Comparison of ENCODE assay signal across 31 mouse cellular contexts in genomic region chr11:69864138-69864860, GRCm38 (mm10). TPM values are rescaled to one million over a fixed set of nuclear protein-coding genes. Genes with fewer than 3 reads are reported as not detected.
DNase-seq lines count a peak whose midpoint lies in the region; ATAC-seq lines count a peak whose summit lies in the region.
"Had no signal": no experiment of that assay in that cellular context is flagged by ENCODE, and none has a peak within 500 bp of the region (broad histone marks: within the 10 kb centered on the region; RNA-seq: fewer than 3 reads in every experiment).

No protein-coding gene starts in this region.

- no peak for DNase-seq in heart, adult 18-20 months
- no peak for DNase-seq in lung, postnatal 25 days (ENCODE audit: low spot score)
- DNase-seq in ovary, postnatal 36 days (ENCODE audit: low spot score), result no peak
- DNase-seq: adrenal gland, postnatal 25 days; cerebellum, adult 9-10 months; gastrocnemius, postnatal 36 days; kidney, adult 9 months; kidney, postnatal 14 days; layer of hippocampus, postnatal 36 days; lung, embryonic 14.5 days; lung, postnatal 36 days; right cerebral cortex, adult 18-20 months had no signal

- no peak overlapping the region for H3K9ac ChIP-seq in heart, embryonic 15.5 days
- peak overlapping the region; percentile 61 for H3K9ac ChIP-seq in liver, embryonic 12.5 days
- H3K9ac ChIP-seq: forebrain, embryonic 12.5 days; limb, embryonic 13.5 days; lung, embryonic 14.5 days had no signal

- H3K4me1 ChIP-seq in heart, embryonic 15.5 days (replicated peaks), result peaks cover 4% of the 10 kb centered on the region
- peaks cover 59% of the 10 kb centered on the region for H3K4me1 ChIP-seq in erythroblast, embryonic 14.5 days (ENCODE audit: control insufficient read depth)
- peaks cover 45% of the 10 kb centered on the region for H3K4me1 ChIP-seq in liver, embryonic 12.5 days
- H3K4me1 ChIP-seq: limb, embryonic 13.5 days had no signal

- no peak overlapping the region for H3K4me3 ChIP-seq in heart, embryonic 15.5 days
- peak overlapping the region; percentile 19 for H3K4me3 ChIP-seq in erythroblast, embryonic 14.5 days (replicated peaks)
- peak overlapping the region; percentile 2; the same call in 1 of the 2 replicates for H3K4me3 ChIP-seq in liver, embryonic 12.5 days
- H3K4me3 ChIP-seq: forebrain, embryonic 12.5 days; layer of hippocampus, adult 2 months; limb, embryonic 13.5 days had no signal

- no peaks in the 10 kb centered on the region for H3K9me3 ChIP-seq in heart, embryonic 15.5 days (replicated peaks)
- H3K9me3 ChIP-seq in erythroblast, embryonic 14.5 days (ENCODE audit: control insufficient read depth, low read length), result no peaks in the 10 kb centered on the region
- H3K9me3 ChIP-seq in liver, embryonic 12.5 days (replicated peaks), result no peaks in the 10 kb centered on the region
- H3K9me3 ChIP-seq: forebrain, embryonic 12.5 days; limb, embryonic 13.5 days had no signal

- H3K4me2 ChIP-seq in heart, embryonic 15.5 days, result no peak overlapping the region
- H3K4me2 ChIP-seq in liver, embryonic 12.5 days, result peak overlapping the region; percentile 61
- H3K4me2 ChIP-seq: forebrain, embryonic 12.5 days; limb, embryonic 13.5 days; lung, embryonic 14.5 days had no signal

- ATAC-seq in heart, embryonic 15.5 days (replicated peaks; ENCODE audit: insufficient number of reproducible peaks, insufficient read depth, low FRiP score, low read depth), result no peak; the same call in 1 of the 2 replicates
- ATAC-seq in liver, embryonic 12.5 days, result peak; percentile 64
- ATAC-seq in megakaryocyte progenitor cell, adult 5-6 weeks (replicated peaks; ENCODE audit: poor library complexity), result peak; percentile 39; the same call in 1 of the 2 replicates
- ATAC-seq: hindbrain, postnatal 0 days; intestine, embryonic 16.5 days had no signal

- peak overlapping the region; percentile 45; the same call in 1 of the 2 replicates for H3K27ac ChIP-seq in heart, embryonic 15.5 days
- peak overlapping the region; percentile 84 for H3K27ac ChIP-seq in liver, embryonic 12.5 days
- H3K27ac ChIP-seq: forebrain, embryonic 12.5 days; hindbrain, postnatal 0 days; layer of hippocampus, adult 2 months; limb, embryonic 13.5 days; stomach, postnatal 0 days had no signal

- H3K36me3 ChIP-seq in heart, embryonic 15.5 days, result no peaks in the 10 kb centered on the region
- no peaks in the 10 kb centered on the region for H3K36me3 ChIP-seq in erythroblast, embryonic 14.5 days (ENCODE audit: control insufficient read depth)
- no peaks in the 10 kb centered on the region for H3K36me3 ChIP-seq in liver, embryonic 12.5 days
- H3K36me3 ChIP-seq: forebrain, embryonic 12.5 days; limb, embryonic 13.5 days had no signal

- H3K27me3 ChIP-seq in heart, embryonic 15.5 days, result peaks cover 3% of the 10 kb centered on the region
- peaks cover 4% of the 10 kb centered on the region for H3K27me3 ChIP-seq in erythroblast, embryonic 14.5 days (ENCODE audit: control insufficient read depth)
- H3K27me3 ChIP-seq in liver, embryonic 12.5 days (replicated peaks), result peaks cover 8% of the 10 kb centered on the region

- WGBS in heart, embryonic 15.5 days, result 41% methylated on average over 8 of the region's 8 CpGs
- WGBS in liver, embryonic 12.5 days (ENCODE audit: insufficient replicate concordance), result 23% methylated on average over 8 of the region's 8 CpGs

RNA-seq across cellular contexts. Expression of gene Tnk1, which starts 5.8 kb away (rescaled TPM):
- polyA plus RNA-seq in heart, embryonic 15.5 days (2015; fragmentation: Nextera tagmentation; extraction: Ambion mirVana), result 0.31 and 0.80 TPM in 2 replicates
- not detected for total RNA-seq in heart, adult 18-20 months (2021)
- 0.94 and 1.1 TPM in 2 replicates for polyA plus RNA-seq in erythroblast, embryonic 14.5 days (2012)
- 1.2 and 1.4 TPM in 2 replicates for polyA plus RNA-seq in liver, embryonic 12.5 days (2016; fragmentation: Nextera tagmentation; extraction: Ambion mirVana)
- total RNA-seq in megakaryocyte progenitor cell, adult 5-6 weeks (2015), result 0.32 TPM in 1 of 2 replicates, not detected in the other
- total RNA-seq in megakaryocyte progenitor cell, adult 5-6 weeks (2017), result 0.54 TPM in 1 of 2 replicates, not detected in the other
- total RNA-seq: adrenal gland, postnatal 25 days; gastrocnemius, postnatal 36 days; hindbrain, postnatal 0 days; layer of hippocampus, adult 2 months; midbrain, postnatal 0 days had no signal
- polyA plus RNA-seq: heart, postnatal 0 days; hindbrain, postnatal 0 days had no signal

RNA-seq across cellular contexts. Expression of gene Tmem95, which starts 13.5 kb away (rescaled TPM):
- not detected in 2 replicates for polyA plus RNA-seq in heart, embryonic 15.5 days (2015; fragmentation: Nextera tagmentation; extraction: Ambion mirVana)
- not detected for total RNA-seq in heart, adult 18-20 months (2021)
- polyA plus RNA-seq in erythroblast, embryonic 14.5 days (2012), result not detected in 2 replicates
- not detected in 2 replicates for polyA plus RNA-seq in liver, embryonic 12.5 days (2016; fragmentation: Nextera tagmentation; extraction: Ambion mirVana)
- not detected in 2 replicates for total RNA-seq in megakaryocyte progenitor cell, adult 5-6 weeks (2015)
- total RNA-seq in megakaryocyte progenitor cell, adult 5-6 weeks (2017), result not detected in 2 replicates
- total RNA-seq: adrenal gland, postnatal 25 days; gastrocnemius, postnatal 36 days; hindbrain, postnatal 0 days; layer of hippocampus, adult 2 months; layer of hippocampus, postnatal 36 days; left cerebral cortex, postnatal 25 days; midbrain, postnatal 0 days had no signal
- polyA plus RNA-seq: embryonic facial prominence, embryonic 14.5 days; forebrain, embryonic 12.5 days; heart, postnatal 0 days; hindbrain, embryonic 11.5 days; hindbrain, postnatal 0 days; intestine, embryonic 16.5 days; lung, embryonic 14.5 days; midbrain, postnatal 0 days; neural tube, embryonic 14.5 days; small intestine, adult 2 months; thymus, postnatal 0 days; urinary bladder, adult 2 months had no signal

RNA-seq across cellular contexts. Expression of gene Kctd11, which starts 16.9 kb away (rescaled TPM):
- 3.3 and 5.7 TPM in 2 replicates for polyA plus RNA-seq in heart, embryonic 15.5 days (2015; fragmentation: Nextera tagmentation; extraction: Ambion mirVana)
- total RNA-seq in heart, adult 18-20 months (2021), result 1 to 10 TPM; 2.0 to 2.5 TPM
- polyA plus RNA-seq in erythroblast, embryonic 14.5 days (2012), result 0.02 and 0.08 TPM in 2 replicates
- 1.3 TPM in 2 replicates for polyA plus RNA-seq in liver, embryonic 12.5 days (2016; fragmentation: Nextera tagmentation; extraction: Ambion mirVana)
- total RNA-seq in megakaryocyte progenitor cell, adult 5-6 weeks (2015), result 1.1 and 2.3 TPM in 2 replicates
- 0.88 and 1.9 TPM in 2 replicates for total RNA-seq in megakaryocyte progenitor cell, adult 5-6 weeks (2017)

RNA-seq across cellular contexts. Expression of gene Plscr3, which starts 18.1 kb away (rescaled TPM):
- polyA plus RNA-seq in heart, embryonic 15.5 days (2015; fragmentation: Nextera tagmentation; extraction: Ambion mirVana), result 68.5 and 81.4 TPM in 2 replicates
- total RNA-seq in heart, adult 18-20 months (2021), result 10 to 100 TPM; 19.6 to 21.4 TPM
- polyA plus RNA-seq in erythroblast, embryonic 14.5 days (2012), result 3.6 and 4.4 TPM in 2 replicates
- 37.0 and 37.7 TPM in 2 replicates for polyA plus RNA-seq in liver, embryonic 12.5 days (2016; fragmentation: Nextera tagmentation; extraction: Ambion mirVana)
- total RNA-seq in megakaryocyte progenitor cell, adult 5-6 weeks (2015), result 60.6 and 62.2 TPM in 2 replicates
- total RNA-seq in megakaryocyte progenitor cell, adult 5-6 weeks (2017), result 29.1 and 32.9 TPM in 2 replicates

RNA-seq across cellular contexts. Expression of gene Tmem256, which starts 26.0 kb away (rescaled TPM):
- polyA plus RNA-seq in heart, embryonic 15.5 days (2015; fragmentation: Nextera tagmentation; extraction: Ambion mirVana), result 291 and 359 TPM in 2 replicates
- total RNA-seq in heart, adult 18-20 months (2021), result 100 to 1,000 TPM; 232 to 246 TPM
- polyA plus RNA-seq in erythroblast, embryonic 14.5 days (2012), result 204 and 212 TPM in 2 replicates
- 330 and 338 TPM in 2 replicates for polyA plus RNA-seq in liver, embryonic 12.5 days (2016; fragmentation: Nextera tagmentation; extraction: Ambion mirVana)
- total RNA-seq in megakaryocyte progenitor cell, adult 5-6 weeks (2015), result 240 and 307 TPM in 2 replicates
- total RNA-seq in megakaryocyte progenitor cell, adult 5-6 weeks (2017), result 174 and 238 TPM in 2 replicates
